Mouse (Mus musculus) lung, embryonic 14.5 days (tissue): Measurements from ENCODE around the gene Katnb1. TPM values are rescaled to one million over a fixed set of nuclear protein-coding genes. Genes with fewer than 3 reads are reported as not detected.

Experiments used
- ATAC-seq: fragments of 200-750 bp; cut with Nextera tagmentation; 2 replicates; pipeline ENCODE4 v1.8.0; 2017; ENCODE audit warnings: mild to moderate bottlenecking, moderate TSS enrichment, moderate library complexity; ENCODE audit not compliant: insufficient read depth
- DNase-seq: peaks from one replicate; pipeline ENCODE4 v3.0.0-alpha.2; 2015
- H3K27ac ChIP-seq: fragments of 300-500 bp; sonication (generic); 2 replicates; pipeline ENCODE4 v1.5.1; 2014; ENCODE audit warnings: low read depth, mild to moderate bottlenecking, moderate library complexity
- H3K27me3 ChIP-seq: fragments of 300-500 bp; sonication (generic); 2 replicates; pipeline ENCODE4 v1.6.1; 2014; ENCODE audit warnings: low read length, control low read depth; ENCODE audit not compliant: insufficient read depth
- H3K36me3 ChIP-seq: fragments of 300-500 bp; sonication (generic); 2 replicates; pipeline ENCODE4 v1.6.1; 2014; ENCODE audit warnings: control low read depth; ENCODE audit not compliant: insufficient read depth
- H3K4me1 ChIP-seq: fragments of 300-500 bp; sonication (generic); 2 replicates; pipeline ENCODE4 v1.6.1; 2014; ENCODE audit warnings: antibody characterized with exemption, control low read depth; ENCODE audit not compliant: insufficient read depth
- H3K4me2 ChIP-seq: fragments of 300-500 bp; sonication (generic); 2 replicates; pipeline ENCODE4 v1.6.1; 2014; ENCODE audit warnings: mild to moderate bottlenecking
- H3K4me3 ChIP-seq: fragments of 300-500 bp; sonication (generic); 2 replicates; pipeline ENCODE4 v1.5.1; 2014; ENCODE audit warnings: low read depth, low read length
- H3K9ac ChIP-seq: fragments of 300-500 bp; sonication (generic); 2 replicates; pipeline ENCODE4 v1.6.1; 2014
- H3K9me3 ChIP-seq: fragments of 300-500 bp; sonication (generic); 2 replicates; pipeline ENCODE4 v1.6.1; 2016; ENCODE audit warnings: low read depth, low read length, control low read depth
- CTCF ChIP-seq: IDR thresholded peaks from 2 replicates; pipeline ENCODE4 v1.5.1; 2016; ENCODE audit warnings: antibody characterized with exemption, low read depth
- WGBS: fragments of 180-500 bp; shearing (Covaris S2); extraction: QIAGEN DNeasy Blood & Tissue Kit; methylation state at CpG from one replicate; pipeline ENCODE4 v1.1.7; 2014; 5-methylcytosine and 5-hydroxymethylcytosine counted together
- polyA plus RNA-seq: library from polyadenylated mRNA; unstranded; fragments of >200 nt; fragmentation: Nextera tagmentation; extraction: Ambion mirVana; gene quantifications from 2 replicates; pipeline ENCODE4 v1.2.1, GENCODE M21; 2014

Gene Katnb1
- polyA plus RNA-seq, 1 experiment from 2014 or later: 23.1 TPM

- 50% methylated on average over 1 of the region's 1 CpGs for WGBS
- no peak for DNase-seq
- peaks cover 21% of the 10 kb centered on the region for H3K4me1 ChIP-seq
Observed at GRCm38 (mm10) chr8:95139051-95139365, 58.0 kb downstream of the Katnb1 start.

GRCm38 (mm10) chr8:95140555-95140954 lies 59.6 kb downstream of the Katnb1 start:
- ATAC-seq: no peak
- H3K36me3 ChIP-seq: no peaks in the 10 kb centered on the region
- 54% methylated on average over 5 of the region's 5 CpGs for WGBS
- H3K27me3 ChIP-seq: no peaks in the 10 kb centered on the region; the same call in 1 of the 2 replicates
- DNase-seq: peak; percentile 11
- peaks cover 21% of the 10 kb centered on the region for H3K4me1 ChIP-seq
- H3K4me2 ChIP-seq: peak overlapping the region; percentile 92; the same call in 1 of the 2 replicates
- H3K9me3 ChIP-seq: no peaks in the 10 kb centered on the region
- no peak for TF ChIP-seq CTCF
- H3K27ac ChIP-seq: no peak overlapping the region
- no peak overlapping the region for H3K9ac ChIP-seq
- H3K4me3 ChIP-seq: no peak overlapping the region

More at GRCm38 (mm10) chr8:95139051-95139365, 58.0 kb downstream of the Katnb1 start:
- Histone ChIP-seq H3K27me3 (no peaks in the 10 kb centered on the region; the same call in 1 of the 2 replicates), H3K36me3 (peaks cover 7% of the 10 kb centered on the region; the same call in 1 of the 2 replicates), H3K4me3 (no peak overlapping the region), H3K4me2 (no peak overlapping the region), H3K27ac (no peak overlapping the region), H3K9ac (no peak overlapping the region), H3K9me3 (no peaks in the 10 kb centered on the region)
- no peak for ATAC-seq
- no peak for TF ChIP-seq CTCF

DNA sequence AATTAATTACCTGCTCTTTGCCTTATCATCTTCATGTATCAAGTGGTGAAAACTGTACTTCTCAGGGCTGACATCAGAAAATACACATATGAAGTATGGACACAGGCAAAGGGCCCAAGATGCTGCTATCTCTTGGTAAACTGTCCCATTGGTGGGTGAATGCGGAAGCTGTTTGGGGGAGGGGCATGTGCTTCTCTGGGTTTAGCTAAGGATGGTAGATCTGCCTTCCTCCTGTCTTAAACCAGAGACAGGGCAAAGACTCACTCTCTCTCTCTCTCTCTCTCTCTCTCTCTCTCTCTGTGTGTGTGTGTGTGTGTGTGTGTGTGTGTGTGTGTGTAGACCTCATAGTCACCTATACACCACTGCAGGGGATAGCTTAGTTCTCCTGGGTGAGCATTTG lies 60.0 kb downstream of the Katnb1 start:
- peak overlapping the region; percentile 68; the same call in 1 of the 2 replicates for H3K4me3 ChIP-seq
- no peaks in the 10 kb centered on the region; the same call in 1 of the 2 replicates for H3K27me3 ChIP-seq
- ATAC-seq (no peak), DNase-seq (no peak)
- WGBS: 73% methylated on average over 1 of the region's 1 CpGs
- H3K36me3 ChIP-seq: no peaks in the 10 kb centered on the region
- peak overlapping the region; percentile 92 for H3K4me2 ChIP-seq
- TF ChIP-seq CTCF: no peak
- H3K27ac ChIP-seq: no peak overlapping the region
- peaks cover 21% of the 10 kb centered on the region for H3K4me1 ChIP-seq
- no peak overlapping the region for H3K9ac ChIP-seq
- H3K9me3 ChIP-seq: no peaks in the 10 kb centered on the region

- Histone ChIP-seq H3K36me3 (no peaks in the 10 kb centered on the region), H3K9me3 (no peaks in the 10 kb centered on the region), H3K27ac (peak overlapping the region; percentile 75), H3K4me2 (peak overlapping the region; percentile 92), H3K4me1 (peaks cover 21% of the 10 kb centered on the region), H3K4me3 (peak overlapping the region; percentile 68), H3K27me3 (no peaks in the 10 kb centered on the region; the same call in 1 of the 2 replicates), H3K9ac (peak overlapping the region; percentile 78)
- DNase-seq: peak; percentile 72
- peak; percentile 30; the same call in 1 of the 2 replicates for ATAC-seq
- 2% methylated on average over 6 of the region's 6 CpGs for WGBS
- TF ChIP-seq CTCF: no peak
Observed at GRCm38 (mm10) chr8:95141469-95142074, 60.6 kb downstream of the Katnb1 start.

GRCm38 (mm10) chr8:95142075-95142831 lies 61.3 kb downstream of the Katnb1 start:
- WGBS: under 1% methylated on average over 56 of the region's 66 CpGs
- Histone ChIP-seq H3K4me3 (peak overlapping the region; percentile 68), H3K9me3 (no peaks in the 10 kb centered on the region), H3K4me1 (peaks cover 21% of the 10 kb centered on the region), H3K27ac (peak overlapping the region; percentile 82), H3K4me2 (peak overlapping the region; percentile 92), H3K9ac (peak overlapping the region; percentile 78), H3K27me3 (no peaks in the 10 kb centered on the region; the same call in 1 of the 2 replicates), H3K36me3 (no peaks in the 10 kb centered on the region)
- ATAC-seq (peak; percentile 59), DNase-seq (peak; percentile 85)
- no peak for TF ChIP-seq CTCF

- WGBS: 17% methylated on average over 17 of the region's 17 CpGs
- Histone ChIP-seq H3K36me3 (no peaks in the 10 kb centered on the region), H3K9ac (peak overlapping the region; percentile 6; the same call in 1 of the 2 replicates), H3K4me3 (peak overlapping the region; percentile 68; the same call in 1 of the 2 replicates), H3K9me3 (no peaks in the 10 kb centered on the region), H3K4me2 (peak overlapping the region; percentile 92), H3K27me3 (no peaks in the 10 kb centered on the region), H3K4me1 (peaks cover 16% of the 10 kb centered on the region), H3K27ac (peak overlapping the region; percentile 82)
- peak; percentile 25; the same call in 1 of the 2 replicates for ATAC-seq
- DNase-seq: peak; percentile 52
- TF ChIP-seq CTCF: no peak
Observed at GRCm38 (mm10) chr8:95142985-95143804, 62.2 kb downstream of the Katnb1 start.
